Mouse (Mus musculus) hindbrain, embryonic 12.5 days (tissue): ENCODE results near the gene Smug1. TPM values are rescaled to one million over a fixed set of nuclear protein-coding genes. Genes with fewer than 3 reads are reported as not detected.

Experiments used
- ATAC-seq: fragments of 200-750 bp; cut with Nextera tagmentation; 2 replicates; pipeline ENCODE4 v1.8.0; 2017; ENCODE audit warnings: moderate TSS enrichment; ENCODE audit not compliant: low FRiP score
- H3K27ac ChIP-seq: fragments of 300-500 bp; sonication (generic); 2 replicates; pipeline ENCODE4 v1.5.1; 2016; ENCODE audit warnings: mild to moderate bottlenecking
- H3K27me3 ChIP-seq: fragments of 300-500 bp; sonication (generic); 2 replicates; pipeline ENCODE4 v1.6.1; 2016; ENCODE audit warnings: mild to moderate bottlenecking
- H3K36me3 ChIP-seq: fragments of 300-500 bp; sonication (generic); 2 replicates; pipeline ENCODE4 v1.6.1; 2016; ENCODE audit warnings: mild to moderate bottlenecking
- H3K4me1 ChIP-seq: fragments of 300-500 bp; sonication (generic); 2 replicates; pipeline ENCODE4 v1.6.1; 2016
- H3K4me2 ChIP-seq: fragments of 300-500 bp; sonication (generic); replicated peaks from 2 replicates; pipeline ENCODE4 v1.6.1; 2016; ENCODE audit warnings: mild to moderate bottlenecking
- H3K4me3 ChIP-seq: fragments of 300-500 bp; sonication (generic); 2 replicates; pipeline ENCODE4 v1.5.1; 2016; ENCODE audit warnings: mild to moderate bottlenecking
- H3K9ac ChIP-seq: fragments of 300-500 bp; sonication (generic); 2 replicates; pipeline ENCODE4 v1.6.1; 2016; ENCODE audit warnings: mild to moderate bottlenecking, moderate library complexity
- H3K9me3 ChIP-seq: fragments of 300-500 bp; sonication (generic); replicated peaks from 2 replicates; pipeline ENCODE4 v1.6.1; 2016; ENCODE audit warnings: mild to moderate bottlenecking
- WGBS: fragments of 180-500 bp; shearing (Covaris S2); methylation state at CpG from one replicate; pipeline ENCODE4 v1.1.7; 2016; 5-methylcytosine and 5-hydroxymethylcytosine counted together
- polyA plus RNA-seq: library from polyadenylated mRNA; unstranded; fragments of >200 nt; fragmentation: Nextera tagmentation; extraction: Ambion mirVana; gene quantifications from 2 replicates; pipeline ENCODE4 v1.2.1, GENCODE M21; 2016

The Smug1 gene
- polyA plus RNA-seq, 1 experiment from 2014 or later: 31.3 TPM

DNA sequence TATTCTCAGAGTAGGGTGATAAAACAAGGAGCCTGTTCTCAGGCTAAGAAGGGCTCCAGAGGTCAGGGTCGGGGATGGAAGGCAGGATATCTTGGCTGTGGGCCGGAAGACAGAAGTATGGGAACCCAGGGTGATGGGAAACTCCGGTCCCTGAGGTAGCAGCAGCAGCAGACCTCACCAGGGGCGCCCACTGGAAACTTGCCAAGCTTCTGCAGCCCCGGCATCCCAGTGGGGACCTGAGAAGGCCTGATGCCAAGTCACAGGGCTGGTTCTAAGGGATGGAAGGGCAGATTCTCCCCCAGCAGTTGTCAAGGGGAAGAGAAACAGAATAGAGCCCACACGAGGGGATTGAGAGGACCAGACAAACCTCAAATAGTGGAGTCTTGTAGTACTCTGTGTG lies 37.6 kb downstream of the Smug1 start:
- 39% methylated on average over 6 of the region's 6 CpGs for WGBS
- Histone ChIP-seq H3K27ac (no peak overlapping the region), H3K36me3 (no peaks in the 10 kb centered on the region), H3K27me3 (peaks cover 38% of the 10 kb centered on the region), H3K4me3 (no peak overlapping the region), H3K9ac (no peak overlapping the region), H3K4me2 (no peak overlapping the region), H3K4me1 (peaks cover 10% of the 10 kb centered on the region), H3K9me3 (no peaks in the 10 kb centered on the region)
- ATAC-seq: no peak

DNA sequence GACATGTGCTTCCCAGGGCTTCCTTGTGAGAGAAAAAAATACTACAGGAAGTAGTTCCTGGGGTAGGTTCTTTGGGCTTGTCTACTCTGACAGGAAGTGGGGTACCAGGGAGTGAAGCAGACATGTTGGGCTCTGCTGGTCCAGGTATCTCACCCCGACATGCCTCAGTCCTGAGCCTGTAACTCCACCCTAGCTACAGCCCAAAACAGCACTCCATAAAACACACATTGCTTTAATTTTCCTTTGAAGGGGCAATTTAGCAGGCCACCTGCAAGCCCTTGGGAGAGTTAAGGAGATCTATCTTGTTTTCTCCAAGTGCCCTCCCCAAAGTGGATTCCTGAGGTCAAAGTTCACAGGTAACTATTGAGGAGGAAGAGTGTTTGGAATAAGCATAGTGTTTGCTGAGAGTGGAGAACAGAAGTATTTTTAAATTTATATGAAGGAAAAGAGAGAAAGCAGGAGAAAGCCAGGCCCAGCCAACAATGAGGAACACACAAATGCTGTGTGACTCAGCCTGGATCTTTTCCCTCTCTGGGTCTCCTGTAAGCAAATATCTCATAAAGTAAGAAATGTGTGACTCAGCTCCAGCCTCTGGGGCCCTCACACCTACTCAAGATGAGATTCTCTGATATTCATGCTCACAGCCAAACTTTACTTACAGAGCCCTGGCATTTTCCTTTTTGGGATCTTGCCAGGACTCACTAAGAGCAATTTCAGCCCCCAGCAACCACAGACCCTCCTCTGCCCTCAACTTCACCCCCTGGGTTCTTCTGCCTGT lies 38.6 kb downstream of the Smug1 start:
- Histone ChIP-seq H3K9me3 (no peaks in the 10 kb centered on the region), H3K27me3 (peaks cover 36% of the 10 kb centered on the region), H3K4me2 (no peak overlapping the region), H3K4me1 (no peaks in the 10 kb centered on the region), H3K9ac (no peak overlapping the region), H3K4me3 (no peak overlapping the region), H3K27ac (no peak overlapping the region), H3K36me3 (no peaks in the 10 kb centered on the region)
- ATAC-seq: no peak
- WGBS: 59% methylated on average over 1 of the region's 1 CpGs

DNA sequence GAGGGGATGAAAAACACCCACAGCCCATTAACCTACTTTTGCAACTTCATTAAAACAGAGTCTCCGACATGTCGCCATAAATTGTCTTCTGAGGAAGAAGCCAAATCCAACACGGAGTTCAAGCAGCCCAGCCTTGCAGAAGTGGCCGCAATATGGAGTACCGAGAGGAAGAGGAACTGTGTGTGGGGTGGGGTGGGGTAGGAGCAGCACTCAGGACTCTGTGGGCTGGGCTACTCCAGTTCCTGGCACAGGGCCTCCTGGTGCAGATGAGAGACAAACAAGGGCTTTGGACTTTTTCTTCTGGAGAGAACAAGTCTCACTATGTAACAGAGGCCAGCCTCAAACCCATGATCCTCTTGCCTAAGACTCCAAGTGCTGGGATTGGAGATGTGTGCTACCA lies 40.9 kb downstream of the Smug1 start:
- Histone ChIP-seq H3K27me3 (peaks cover 35% of the 10 kb centered on the region), H3K9ac (no peak overlapping the region), H3K27ac (no peak overlapping the region), H3K4me1 (peaks cover 11% of the 10 kb centered on the region; the same call in 1 of the 2 replicates), H3K4me3 (no peak overlapping the region), H3K36me3 (no peaks in the 10 kb centered on the region), H3K9me3 (no peaks in the 10 kb centered on the region), H3K4me2 (no peak overlapping the region)
- WGBS: 86% methylated on average over 5 of the region's 5 CpGs
- ATAC-seq: no peak

DNA sequence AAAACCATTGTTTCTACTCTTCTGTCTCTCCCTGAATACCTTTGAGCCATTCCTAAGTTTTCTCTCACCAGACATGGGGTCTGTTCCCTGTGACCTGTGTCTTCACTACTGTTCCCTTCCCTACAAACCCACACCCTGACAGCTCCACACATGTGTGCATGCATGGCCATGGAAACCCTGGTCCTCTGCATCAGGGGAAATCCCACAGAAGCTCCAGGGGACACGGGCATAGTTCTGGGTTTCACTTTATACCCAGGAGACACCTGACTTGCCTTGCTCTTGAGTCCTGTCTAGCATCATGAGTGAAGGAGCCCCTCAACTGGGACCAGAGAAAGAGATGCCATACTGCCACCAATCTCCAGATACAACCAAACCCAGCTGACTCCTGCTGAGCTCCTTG lies 42.6 kb downstream of the Smug1 start:
- H3K4me3 ChIP-seq: no peak overlapping the region
- ATAC-seq: no peak
- H3K4me2 ChIP-seq: no peak overlapping the region
- peaks cover 43% of the 10 kb centered on the region for H3K27me3 ChIP-seq
- H3K4me1 ChIP-seq: peaks cover 18% of the 10 kb centered on the region; the same call in 1 of the 2 replicates
- no peaks in the 10 kb centered on the region for H3K9me3 ChIP-seq
- H3K27ac ChIP-seq: no peak overlapping the region
- no peak overlapping the region for H3K9ac ChIP-seq
- no peaks in the 10 kb centered on the region for H3K36me3 ChIP-seq
- 86% methylated on average over 1 of the region's 1 CpGs for WGBS

DNA sequence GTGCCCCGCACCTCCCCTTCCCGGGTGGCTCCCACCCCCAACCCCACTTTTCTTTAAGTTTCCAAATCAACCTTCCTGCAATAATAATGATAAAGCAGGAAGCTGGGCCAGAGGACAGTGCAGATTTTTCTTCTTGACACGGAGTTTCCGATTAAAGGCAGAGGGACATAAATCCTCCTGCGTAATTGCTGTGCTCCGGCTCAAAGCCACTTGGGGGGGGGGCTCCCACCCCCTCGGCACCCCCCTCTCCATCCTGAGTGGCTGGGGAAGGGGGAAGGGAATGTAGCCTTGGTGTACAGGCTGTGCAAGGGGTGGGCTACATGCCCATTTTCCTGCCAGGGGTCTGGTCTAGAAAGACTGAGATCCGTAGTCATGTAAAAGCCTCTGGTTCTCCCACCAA lies 43.5 kb downstream of the Smug1 start:
- 69% methylated on average over 8 of the region's 8 CpGs for WGBS
- ATAC-seq: no peak
- H3K4me1 ChIP-seq: peaks cover 18% of the 10 kb centered on the region; the same call in 1 of the 2 replicates
- no peak overlapping the region for H3K9ac ChIP-seq
- H3K9me3 ChIP-seq: no peaks in the 10 kb centered on the region
- H3K4me3 ChIP-seq: no peak overlapping the region
- H3K4me2 ChIP-seq: no peak overlapping the region
- peaks cover 43% of the 10 kb centered on the region for H3K27me3 ChIP-seq
- no peaks in the 10 kb centered on the region for H3K36me3 ChIP-seq
- no peak overlapping the region for H3K27ac ChIP-seq

DNA sequence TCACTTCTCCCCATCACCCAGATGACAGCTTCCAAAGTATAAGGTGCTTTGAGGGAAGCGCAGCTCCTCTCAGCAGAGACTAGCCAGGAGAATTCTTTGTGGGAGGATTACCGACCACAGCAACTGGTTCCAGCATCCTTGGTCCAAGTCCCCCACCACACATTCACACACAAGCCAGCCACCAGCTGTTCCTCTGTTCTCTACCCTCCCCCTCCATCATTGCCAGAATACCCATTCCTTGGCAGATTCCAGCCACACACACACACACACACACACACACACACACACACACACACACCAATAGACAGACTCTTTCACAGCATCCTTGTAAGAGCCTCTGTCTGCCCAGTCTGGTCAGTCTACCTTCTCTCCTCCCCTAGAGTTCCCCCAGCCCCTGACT lies 44.5 kb downstream of the Smug1 start:
- Histone ChIP-seq H3K27ac (no peak overlapping the region), H3K4me2 (no peak overlapping the region), H3K9ac (no peak overlapping the region), H3K9me3 (no peaks in the 10 kb centered on the region), H3K4me1 (peaks cover 18% of the 10 kb centered on the region; the same call in 1 of the 2 replicates), H3K27me3 (peaks cover 48% of the 10 kb centered on the region), H3K4me3 (no peak overlapping the region), H3K36me3 (no peaks in the 10 kb centered on the region)
- no peak for ATAC-seq
- 59% methylated on average over 2 of the region's 2 CpGs for WGBS

DNA sequence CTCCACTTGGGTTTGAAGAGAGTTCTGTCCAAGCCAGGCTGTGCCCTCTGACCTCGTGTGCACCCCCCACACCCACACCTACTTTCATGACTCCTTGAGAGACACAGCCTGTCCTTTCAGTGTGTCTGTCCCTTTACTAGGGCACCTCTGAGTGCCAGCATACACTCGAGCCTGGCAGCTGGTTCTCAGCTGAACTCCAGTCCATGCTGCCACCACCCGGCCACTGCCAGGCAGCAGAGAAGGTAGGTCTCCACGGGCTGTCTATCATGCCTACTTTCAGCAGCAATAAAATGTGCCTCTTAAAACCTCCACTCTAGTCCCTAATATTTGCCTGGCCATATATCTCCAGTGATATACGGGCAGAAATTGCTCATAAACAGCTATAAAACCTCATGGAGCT lies 45.5 kb downstream of the Smug1 start:
- WGBS: 54% methylated on average over 5 of the region's 5 CpGs
- no peak for ATAC-seq
- Histone ChIP-seq H3K4me3 (no peak overlapping the region), H3K9me3 (no peaks in the 10 kb centered on the region), H3K4me2 (no peak overlapping the region), H3K27me3 (peaks cover 56% of the 10 kb centered on the region), H3K36me3 (no peaks in the 10 kb centered on the region), H3K4me1 (peaks cover 18% of the 10 kb centered on the region; the same call in 1 of the 2 replicates), H3K9ac (no peak overlapping the region), H3K27ac (no peak overlapping the region)

DNA sequence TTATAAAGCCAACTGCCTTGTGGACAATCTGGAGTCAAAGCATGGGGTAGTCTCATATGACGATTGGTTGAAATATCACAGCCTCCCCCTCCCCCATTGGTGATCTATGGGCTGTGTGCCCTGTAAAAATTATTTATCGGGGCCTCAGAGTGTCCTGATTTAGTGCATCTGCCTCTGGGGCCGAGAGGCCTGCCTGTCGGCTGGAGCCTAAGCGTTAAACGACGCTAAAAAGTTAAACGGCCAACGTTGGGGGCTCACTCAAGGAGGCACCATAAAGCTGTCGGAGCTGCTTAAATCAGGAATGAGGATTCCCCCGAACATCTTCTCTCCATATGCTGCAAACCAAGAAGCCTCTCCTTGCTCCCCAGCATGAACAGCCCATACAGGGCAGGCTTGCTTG lies 46.3 kb downstream of the Smug1 start:
- Histone ChIP-seq H3K9me3 (no peaks in the 10 kb centered on the region), H3K4me2 (no peak overlapping the region), H3K9ac (no peak overlapping the region), H3K27me3 (peaks cover 64% of the 10 kb centered on the region), H3K4me3 (no peak overlapping the region), H3K4me1 (peaks cover 20% of the 10 kb centered on the region; the same call in 1 of the 2 replicates), H3K27ac (no peak overlapping the region), H3K36me3 (no peaks in the 10 kb centered on the region)
- WGBS: 74% methylated on average over 11 of the region's 11 CpGs
- ATAC-seq: no peak

DNA sequence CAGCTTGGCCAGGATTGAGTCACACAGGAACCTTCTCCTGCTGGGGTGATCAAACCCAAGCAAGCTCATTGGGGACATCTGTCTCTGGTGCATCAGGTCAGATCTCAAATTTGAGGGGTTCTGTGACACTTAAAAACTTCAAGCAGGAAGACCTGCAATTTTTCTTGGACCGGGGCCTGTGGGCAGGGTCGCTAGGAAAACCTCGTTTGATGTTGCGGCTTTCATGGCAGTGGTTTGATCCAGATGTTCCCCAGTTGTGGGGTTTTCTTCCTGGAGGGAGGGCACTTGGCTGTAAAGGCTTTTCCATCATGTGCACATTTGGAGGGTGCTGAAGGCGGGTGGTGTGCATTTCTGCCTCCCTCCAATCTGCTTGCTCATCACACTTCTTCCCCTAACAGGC lies 51.2 kb downstream of the Smug1 start:
- Histone ChIP-seq H3K4me3 (no peak overlapping the region), H3K27me3 (peaks cover 59% of the 10 kb centered on the region), H3K4me1 (peaks cover 20% of the 10 kb centered on the region), H3K27ac (no peak overlapping the region), H3K9ac (no peak overlapping the region), H3K9me3 (no peaks in the 10 kb centered on the region), H3K36me3 (no peaks in the 10 kb centered on the region), H3K4me2 (no peak overlapping the region)
- no peak for ATAC-seq
- 59% methylated on average over 5 of the region's 5 CpGs for WGBS

DNA sequence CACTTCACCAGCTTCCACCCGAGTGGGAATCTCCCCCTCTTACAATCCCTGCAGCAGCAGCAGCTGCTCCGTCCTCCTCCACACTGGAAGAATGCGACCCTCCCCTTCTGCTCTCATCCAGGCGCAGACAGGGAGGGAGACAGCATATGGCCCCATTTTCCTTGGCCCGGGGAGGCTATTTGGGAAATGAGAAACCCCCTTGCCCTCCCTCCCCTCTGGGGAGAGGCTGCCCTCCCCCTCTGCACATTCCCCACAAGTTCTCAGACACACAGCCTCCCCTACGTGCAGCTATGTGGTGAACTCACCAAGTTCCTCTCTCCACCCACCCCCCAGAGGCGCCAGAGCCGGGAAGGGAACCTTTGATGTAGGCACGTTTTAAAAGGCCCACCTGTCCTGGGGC lies 51.6 kb downstream of the Smug1 start:
- no peaks in the 10 kb centered on the region for H3K9me3 ChIP-seq
- no peak overlapping the region for H3K4me3 ChIP-seq
- H3K4me1 ChIP-seq: peaks cover 16% of the 10 kb centered on the region
- ATAC-seq: peak; percentile 71
- no peak overlapping the region for H3K27ac ChIP-seq
- no peaks in the 10 kb centered on the region for H3K36me3 ChIP-seq
- WGBS: 4% methylated on average over 9 of the region's 9 CpGs
- peaks cover 55% of the 10 kb centered on the region for H3K27me3 ChIP-seq
- no peak overlapping the region for H3K4me2 ChIP-seq
- no peak overlapping the region for H3K9ac ChIP-seq

DNA sequence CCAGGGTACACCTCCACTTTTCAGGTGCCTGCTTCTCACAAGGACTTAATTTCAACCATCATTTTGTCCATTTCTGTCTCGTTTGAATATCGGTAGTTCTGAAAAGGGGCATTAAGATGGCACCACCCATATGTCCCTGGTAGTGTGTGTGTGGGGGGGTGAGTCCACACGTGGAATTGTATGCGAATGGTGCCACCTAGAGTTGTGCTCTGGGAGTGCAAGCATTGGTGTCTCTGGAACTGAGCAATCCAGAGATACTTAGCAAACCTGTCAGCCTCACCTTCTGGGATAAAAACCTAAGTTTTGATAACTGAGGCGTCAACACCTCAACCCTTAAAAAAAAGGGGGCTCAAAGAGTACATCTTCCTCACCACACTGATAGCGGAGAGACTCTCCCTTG lies 53.8 kb downstream of the Smug1 start:
- peaks cover 43% of the 10 kb centered on the region for H3K27me3 ChIP-seq

DNA sequence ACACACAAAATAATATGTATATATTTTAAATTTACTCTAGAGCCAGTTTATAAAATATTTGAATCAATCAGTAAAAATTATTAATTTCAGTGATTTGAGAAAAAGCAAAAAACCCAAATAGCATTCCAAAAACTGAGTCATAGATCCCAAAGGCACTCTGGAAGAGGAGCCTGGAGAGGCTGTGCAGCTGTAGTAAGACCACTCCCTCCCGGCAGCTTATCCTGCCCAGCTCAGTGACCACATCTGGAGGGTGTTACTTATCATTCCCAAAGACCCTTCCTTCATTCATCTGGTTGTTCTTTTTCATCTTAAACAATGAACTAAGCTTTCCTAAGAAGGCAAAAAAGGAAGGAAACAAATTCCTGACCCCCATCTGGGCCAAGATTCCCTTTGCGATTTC lies 54.6 kb downstream of the Smug1 start:
- Histone ChIP-seq H3K4me3 (no peak overlapping the region), H3K4me1 (peaks cover 29% of the 10 kb centered on the region), H3K27me3 (peaks cover 37% of the 10 kb centered on the region), H3K36me3 (no peaks in the 10 kb centered on the region), H3K9me3 (no peaks in the 10 kb centered on the region), H3K27ac (no peak overlapping the region), H3K9ac (no peak overlapping the region), H3K4me2 (no peak overlapping the region)
- WGBS: 73% methylated on average over 2 of the region's 2 CpGs
- no peak for ATAC-seq

More for the DNA sequence above, 53.8 kb downstream of the Smug1 start:
- no peak for ATAC-seq
- H3K4me2 ChIP-seq: no peak overlapping the region
- 82% methylated on average over 6 of the region's 6 CpGs for WGBS
- no peak overlapping the region for H3K4me3 ChIP-seq
- H3K9ac ChIP-seq: no peak overlapping the region
- H3K4me1 ChIP-seq: peaks cover 22% of the 10 kb centered on the region
- H3K27ac ChIP-seq: no peak overlapping the region
- no peaks in the 10 kb centered on the region for H3K9me3 ChIP-seq
- no peaks in the 10 kb centered on the region for H3K36me3 ChIP-seq

DNA sequence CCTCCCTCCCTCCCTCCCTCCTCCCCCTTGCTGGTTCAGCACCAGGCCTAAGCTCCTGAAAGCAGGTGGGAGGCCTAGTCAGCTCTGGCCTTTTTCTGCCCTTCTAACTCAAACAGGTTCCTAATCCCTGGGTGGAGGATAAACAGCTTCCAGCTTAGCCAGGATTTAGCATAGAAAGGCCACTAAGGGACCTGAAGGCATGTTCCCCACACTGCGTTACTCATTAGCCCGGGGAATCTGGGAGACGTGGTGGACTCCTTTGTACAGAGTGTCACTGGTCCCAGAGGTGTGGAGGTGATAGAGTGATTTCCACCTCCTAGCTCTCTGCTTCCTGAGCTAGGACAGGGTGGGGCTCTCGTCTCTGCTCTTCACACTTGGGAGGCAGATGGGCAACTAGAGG lies 57.0 kb downstream of the Smug1 start:
- no peak overlapping the region for H3K27ac ChIP-seq
- peaks cover 16% of the 10 kb centered on the region for H3K27me3 ChIP-seq
- H3K4me1 ChIP-seq: peaks cover 40% of the 10 kb centered on the region
- no peaks in the 10 kb centered on the region for H3K36me3 ChIP-seq
- H3K9me3 ChIP-seq: no peaks in the 10 kb centered on the region
- no peak for ATAC-seq
- no peak overlapping the region for H3K4me3 ChIP-seq
- no peak overlapping the region for H3K9ac ChIP-seq
- 39% methylated on average over 4 of the region's 4 CpGs for WGBS
- H3K4me2 ChIP-seq: no peak overlapping the region
